ENCODE assay signal across 17 mouse cellular contexts in genomic region chr16:25411307-25411706, GRCm38 (mm10).
"Had no signal": no experiment of that assay in that cellular context is flagged by ENCODE, and none has a peak within 500 bp of the region (broad histone marks: within the 10 kb centered on the region; RNA-seq: fewer than 3 reads in every experiment).

No protein-coding gene starts in this region.

- H3K36me3 ChIP-seq: liver, embryonic 13.5 days; liver, embryonic 15.5 days; midbrain, embryonic 13.5 days; midbrain, embryonic 15.5 days; neural tube, embryonic 12.5 days; stomach, embryonic 15.5 days had no signal

- H3K9ac ChIP-seq: liver, embryonic 13.5 days; liver, embryonic 15.5 days; liver, postnatal 0 days; midbrain, embryonic 13.5 days; midbrain, embryonic 15.5 days; neural tube, embryonic 12.5 days; stomach, embryonic 15.5 days had no signal

- H3K27me3 ChIP-seq: liver, embryonic 13.5 days; liver, embryonic 15.5 days; megakaryocyte, embryonic 14.5 days; midbrain, embryonic 13.5 days; midbrain, embryonic 15.5 days; neural tube, embryonic 12.5 days; stomach, embryonic 15.5 days had no signal

- H3K27ac ChIP-seq: liver, embryonic 13.5 days; liver, embryonic 15.5 days; macrophage; midbrain, embryonic 13.5 days; midbrain, embryonic 15.5 days; neural tube, embryonic 12.5 days; stomach, embryonic 15.5 days; stomach, postnatal 0 days had no signal

- H3K9me3 ChIP-seq: liver, embryonic 13.5 days; liver, embryonic 15.5 days; midbrain, embryonic 13.5 days; midbrain, embryonic 15.5 days; neural tube, embryonic 12.5 days; stomach, embryonic 15.5 days had no signal

- H3K4me1 ChIP-seq: liver, embryonic 13.5 days; liver, embryonic 15.5 days; megakaryocyte, embryonic 14.5 days; stomach, embryonic 15.5 days had no signal

- ATAC-seq: liver, postnatal 0 days; midbrain, embryonic 13.5 days; midbrain, embryonic 15.5 days had no signal

- H3K4me3 ChIP-seq: liver, embryonic 13.5 days; liver, embryonic 15.5 days; megakaryocyte, embryonic 14.5 days; midbrain, embryonic 13.5 days; midbrain, embryonic 15.5 days; neural tube, embryonic 12.5 days; stomach, embryonic 15.5 days had no signal

- DNase-seq: liver, embryonic 13.5 days; liver, postnatal 0 days; lung, postnatal 14 days; right cerebral cortex, postnatal 14 days; thymus, adult 2 months; thymus, postnatal 25 days; thymus, postnatal 4 days had no signal

- H3K4me2 ChIP-seq: liver, embryonic 11.5 days; liver, embryonic 13.5 days; liver, embryonic 15.5 days; midbrain, embryonic 11.5 days; midbrain, embryonic 13.5 days; midbrain, embryonic 15.5 days; neural tube, embryonic 12.5 days; stomach, embryonic 15.5 days had no signal
